Mouse (Mus musculus): ENCODE results near the gene Gm17657.

DNA sequence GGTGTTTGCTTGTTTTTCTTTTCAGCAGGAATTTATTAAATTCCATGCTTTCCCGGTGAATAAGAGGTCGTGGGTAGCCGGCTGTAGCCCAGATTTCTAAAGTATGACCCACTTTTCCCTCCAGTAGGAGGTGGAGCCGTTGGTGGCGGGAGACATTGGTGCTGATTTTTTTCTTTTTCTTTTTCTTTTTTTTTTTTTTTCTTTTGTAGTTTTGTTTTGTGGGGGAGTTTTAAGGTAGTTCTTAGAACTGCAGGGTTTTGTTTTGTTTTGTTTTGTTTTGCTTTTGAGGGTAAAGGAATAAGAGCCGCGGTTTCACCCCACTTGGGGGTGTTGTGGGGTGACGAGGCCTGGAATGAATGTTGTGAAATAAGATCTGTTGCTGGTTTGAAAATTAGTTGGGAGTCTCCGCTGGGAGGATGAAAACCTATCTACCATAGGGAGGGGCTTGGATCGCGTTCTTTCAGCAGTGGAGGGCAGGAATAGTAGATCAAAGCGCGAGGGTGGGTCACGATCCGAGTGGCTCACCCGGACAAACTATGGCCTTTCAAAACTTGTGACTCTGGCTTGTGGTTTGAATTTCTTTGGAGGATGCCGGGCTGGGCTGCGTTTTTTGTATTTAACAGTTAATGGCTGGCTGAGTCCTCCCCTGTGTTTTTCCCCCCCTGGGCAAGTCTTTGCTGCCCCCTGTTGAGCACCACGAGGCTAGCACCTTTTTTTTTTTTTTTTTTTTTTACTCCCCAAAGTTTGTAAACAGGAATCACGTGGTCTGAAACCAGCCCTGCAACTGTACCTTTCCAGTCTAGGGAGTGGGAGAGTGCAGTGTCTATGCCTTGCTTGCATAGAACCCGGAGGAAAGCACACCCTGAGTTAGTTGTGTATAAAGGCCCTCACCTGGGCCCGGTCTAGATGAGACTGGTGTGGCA is 56.9 kb downstream of the Gm17657 start:
- no peak for TF ChIP-seq POLR2A (IDR thresholded peaks at IDR 0.05; ENCODE audit: borderline replicate concordance, low read depth, low read length)
- TF ChIP-seq CTCF (IDR thresholded peaks at IDR 0.05; ENCODE audit: low read depth, low read length) = peak; percentile 59; the same call in 1 of the 2 replicates

All from bone marrow macrophage, adult 2 months (primary cell).